Mouse (Mus musculus) ovary, postnatal 36 days (tissue): ENCODE data around the gene 2310061I04Rik.
A peak's percentile ranks its signal among the peaks of the same experiment; 100 is the strongest.
"Not testable (repeated sequence)": the region's sequence is repeated elsewhere in the genome, so short reads cannot be mapped to it uniquely, and the experiment has no call there.

ENCODE experiments used
- DNase-seq: peaks from one replicate; pipeline ENCODE4 v3.0.0; 2022; ENCODE audit warnings: low spot score, mixed read lengths

Gene 2310061I04Rik

DNA sequence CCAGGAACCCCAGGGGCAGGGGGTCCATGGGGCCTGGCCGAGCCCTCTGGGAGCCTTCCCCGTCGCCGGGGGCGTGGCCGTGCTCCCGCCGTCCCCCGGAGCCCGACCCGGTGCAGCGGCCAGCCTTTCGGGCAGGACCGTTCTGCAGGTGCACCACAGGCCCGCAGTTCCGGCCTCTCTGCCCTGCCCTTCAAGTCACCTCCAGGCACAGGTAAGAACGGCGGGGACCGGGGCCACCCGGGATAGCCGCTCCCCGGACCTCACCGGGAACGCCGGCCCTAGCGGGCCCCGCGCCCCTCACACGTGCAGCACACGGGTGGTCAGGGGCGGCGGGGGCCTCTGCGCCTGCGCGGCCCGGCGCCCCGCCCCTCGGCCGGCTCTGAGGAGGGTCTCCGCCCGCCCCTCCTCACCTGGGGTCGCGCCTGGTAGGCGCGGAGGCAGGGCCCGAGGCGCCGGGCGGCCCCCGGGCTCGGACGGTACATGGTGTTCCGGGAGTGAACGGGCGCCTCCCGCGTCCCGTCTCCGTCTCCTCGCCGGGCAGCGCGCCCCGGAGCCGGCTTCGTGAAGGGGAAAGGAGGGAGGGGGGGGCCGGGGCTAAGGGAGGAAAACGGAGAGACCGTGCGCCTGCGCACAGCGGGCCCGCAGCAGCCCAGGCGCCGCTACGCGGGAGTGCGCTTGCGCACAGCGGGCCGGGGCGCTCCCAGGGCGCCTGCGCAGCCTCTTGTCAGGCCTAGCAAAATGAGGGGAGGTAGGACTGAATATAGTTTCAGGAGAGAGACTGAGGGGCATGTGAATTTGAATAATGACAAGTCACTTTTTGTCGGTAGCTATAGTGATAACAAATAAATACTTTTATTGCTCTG, at the start of gene 2310061I04Rik:
Gene 2310061I04Rik (minus strand): TSS at position 651 of the 863 bp plus-strand sequence.
- peak; percentile 93 for DNase-seq

GRCm38 (mm10) chr17:35939941-35940340, 42.7 kb upstream of the 2310061I04Rik start:
- no peak for DNase-seq

- DNase-seq, result no peak
Observed at GRCm38 (mm10) chr17:35939108-35939507, 41.9 kb upstream of the 2310061I04Rik start.

- DNase-seq, result no peak
Observed at GRCm38 (mm10) chr17:35937700-35938348, 40.6 kb upstream of the 2310061I04Rik start.

DNA sequence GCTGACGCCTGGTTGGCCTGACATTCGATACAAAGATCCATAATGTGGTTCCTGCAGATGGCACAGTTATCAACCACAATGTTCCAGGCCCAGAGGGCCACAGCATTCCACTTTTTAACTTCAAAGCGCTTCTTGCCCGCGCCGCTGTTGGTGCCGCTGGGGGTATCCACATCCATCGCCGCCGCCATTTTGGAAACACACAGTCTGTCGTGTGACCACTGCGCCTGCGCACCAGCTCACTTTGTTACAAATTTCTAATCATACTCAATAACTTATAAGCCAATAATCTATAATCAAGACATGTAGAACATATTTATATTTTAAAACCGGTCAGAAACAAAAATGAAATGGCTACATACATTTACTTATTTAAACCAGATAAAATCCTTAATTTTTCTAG, 38.5 kb upstream of the 2310061I04Rik start:
- not testable (repeated sequence) for DNase-seq

GRCm38 (mm10) chr17:35932608-35933007, 35.4 kb upstream of the 2310061I04Rik start:
- DNase-seq, result no peak

GRCm38 (mm10) chr17:35930627-35931026, 33.4 kb upstream of the 2310061I04Rik start:
- DNase-seq, result no peak

- no peak for DNase-seq
Observed at GRCm38 (mm10) chr17:35929534-35929933, 32.3 kb upstream of the 2310061I04Rik start.

- DNase-seq, result no peak
Observed at GRCm38 (mm10) chr17:35927471-35927870, 30.2 kb upstream of the 2310061I04Rik start.

GRCm38 (mm10) chr17:35923281-35923680, 26.1 kb upstream of the 2310061I04Rik start:
- no peak for DNase-seq

- DNase-seq, result no peak
Observed at GRCm38 (mm10) chr17:35922566-35922965, 25.3 kb upstream of the 2310061I04Rik start.

DNA sequence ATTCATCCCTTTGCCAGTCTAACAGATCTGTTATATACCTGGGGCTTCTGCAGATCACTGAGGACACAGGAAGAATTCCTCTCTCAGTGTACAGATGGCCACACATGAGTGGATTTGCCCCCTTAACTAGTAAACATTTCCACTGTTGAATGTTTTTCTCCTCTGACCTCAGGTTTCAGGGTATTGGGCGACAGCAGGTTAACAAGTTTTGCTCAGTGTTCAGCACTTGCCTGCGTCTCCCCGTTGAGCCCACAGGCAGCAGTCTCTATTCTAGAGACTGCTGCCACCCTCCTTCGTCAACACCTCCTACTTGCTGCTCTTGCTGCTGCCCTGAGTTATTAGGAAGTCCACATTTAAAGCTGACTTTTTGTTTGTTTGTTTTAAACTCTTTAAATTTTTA, 24.5 kb upstream of the 2310061I04Rik start:
- no peak for DNase-seq

GRCm38 (mm10) chr17:35920862-35921562, 23.8 kb upstream of the 2310061I04Rik start:
- no peak for DNase-seq

GRCm38 (mm10) chr17:35920384-35920783, 23.2 kb upstream of the 2310061I04Rik start:
- no peak for DNase-seq

DNA sequence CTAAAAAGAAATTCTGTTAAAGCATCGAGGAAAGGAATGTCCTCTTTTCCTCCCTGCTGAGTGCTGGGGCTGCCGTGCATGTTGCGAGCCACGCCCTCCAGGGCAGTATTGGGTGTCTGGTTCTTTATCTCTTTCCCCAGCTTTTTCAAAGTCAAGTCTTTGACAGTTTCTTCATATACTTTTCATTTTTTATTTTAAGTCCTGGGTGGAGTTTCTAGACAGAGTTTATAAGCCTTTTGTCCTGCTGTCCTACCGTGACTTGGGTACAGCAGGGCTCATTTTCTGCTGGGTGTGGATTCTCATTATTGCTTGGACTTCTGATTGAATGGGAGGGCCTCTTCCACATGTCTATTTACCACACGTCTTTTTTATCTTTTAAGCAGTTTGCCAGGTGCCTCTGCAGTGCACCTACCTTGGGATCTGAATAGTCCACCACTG, 22.7 kb upstream of the 2310061I04Rik start:
- no peak for DNase-seq

DNA sequence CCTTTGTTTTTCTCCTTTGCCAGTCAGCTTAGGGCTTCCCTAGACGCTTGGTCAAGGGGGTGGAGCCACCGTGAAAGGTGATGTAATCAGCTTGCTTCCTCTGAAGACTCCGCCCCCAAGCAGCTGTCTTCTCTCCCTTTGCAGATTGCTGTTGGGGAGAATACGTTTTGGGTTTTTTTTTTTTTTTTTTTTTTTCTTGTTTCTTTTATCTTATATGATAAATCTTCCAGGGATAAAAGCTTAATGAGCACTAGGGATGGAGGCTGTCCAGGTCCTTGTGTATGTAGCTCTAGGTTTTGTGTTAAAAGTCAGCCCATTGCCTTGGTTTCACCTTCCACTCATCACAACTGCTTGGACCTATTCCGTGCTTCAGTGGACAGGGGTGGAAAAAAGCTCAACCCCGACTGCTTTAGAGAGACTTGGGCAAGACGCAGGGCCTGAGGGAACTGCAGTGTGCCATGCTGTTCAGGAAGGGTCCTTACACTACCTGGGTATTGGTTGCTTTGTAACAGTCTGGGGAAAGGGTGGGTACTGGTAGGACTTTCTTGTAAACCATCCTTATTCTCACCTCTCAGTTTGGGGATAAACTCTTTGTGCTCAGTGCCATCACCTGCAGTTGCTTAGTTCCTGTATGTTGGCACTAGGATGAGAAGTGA, 22.0 kb upstream of the 2310061I04Rik start:
- peak; percentile 88 for DNase-seq

DNA sequence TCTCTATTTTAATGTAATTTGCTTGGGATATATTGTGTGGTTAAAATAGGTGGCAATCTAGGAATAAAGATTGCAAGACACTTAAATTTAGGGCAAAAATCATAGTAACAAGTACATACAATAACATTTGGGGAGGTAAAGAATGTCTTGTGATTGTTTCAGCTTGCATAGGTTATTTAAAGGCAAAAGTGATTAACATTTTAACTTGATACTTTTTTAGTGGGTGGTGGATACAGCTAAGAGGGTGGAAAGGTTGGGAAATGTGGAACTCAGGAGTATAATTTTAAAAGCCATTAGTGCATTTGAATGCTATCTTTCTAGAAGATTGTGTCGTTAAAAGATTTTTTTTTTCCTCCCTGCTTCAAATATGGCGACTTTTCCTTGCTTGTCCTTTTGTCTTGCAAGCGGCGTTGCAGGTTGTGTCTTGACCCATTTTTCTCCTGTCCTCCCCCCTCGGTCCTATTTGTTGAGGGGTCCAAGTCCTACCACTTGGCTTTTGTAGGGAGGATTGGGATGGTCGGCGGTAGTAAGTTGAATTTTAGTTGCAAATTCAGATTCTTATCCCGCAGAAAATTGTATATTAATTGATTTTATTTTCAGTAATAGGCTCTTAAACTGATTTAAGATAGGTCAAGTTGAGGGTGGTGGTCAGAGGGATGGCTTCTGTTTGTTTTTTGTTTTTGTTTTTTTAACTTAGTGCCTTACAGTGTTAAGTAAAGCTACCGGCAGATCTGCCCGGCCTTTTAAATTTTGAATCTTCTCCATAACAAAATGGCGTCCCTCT, 21.2 kb upstream of the 2310061I04Rik start:
- no peak for DNase-seq

GRCm38 (mm10) chr17:35917463-35918251, 20.4 kb upstream of the 2310061I04Rik start:
- DNase-seq, result no peak

GRCm38 (mm10) chr17:35917143-35917462, 19.9 kb upstream of the 2310061I04Rik start:
- DNase-seq, result no peak

DNA sequence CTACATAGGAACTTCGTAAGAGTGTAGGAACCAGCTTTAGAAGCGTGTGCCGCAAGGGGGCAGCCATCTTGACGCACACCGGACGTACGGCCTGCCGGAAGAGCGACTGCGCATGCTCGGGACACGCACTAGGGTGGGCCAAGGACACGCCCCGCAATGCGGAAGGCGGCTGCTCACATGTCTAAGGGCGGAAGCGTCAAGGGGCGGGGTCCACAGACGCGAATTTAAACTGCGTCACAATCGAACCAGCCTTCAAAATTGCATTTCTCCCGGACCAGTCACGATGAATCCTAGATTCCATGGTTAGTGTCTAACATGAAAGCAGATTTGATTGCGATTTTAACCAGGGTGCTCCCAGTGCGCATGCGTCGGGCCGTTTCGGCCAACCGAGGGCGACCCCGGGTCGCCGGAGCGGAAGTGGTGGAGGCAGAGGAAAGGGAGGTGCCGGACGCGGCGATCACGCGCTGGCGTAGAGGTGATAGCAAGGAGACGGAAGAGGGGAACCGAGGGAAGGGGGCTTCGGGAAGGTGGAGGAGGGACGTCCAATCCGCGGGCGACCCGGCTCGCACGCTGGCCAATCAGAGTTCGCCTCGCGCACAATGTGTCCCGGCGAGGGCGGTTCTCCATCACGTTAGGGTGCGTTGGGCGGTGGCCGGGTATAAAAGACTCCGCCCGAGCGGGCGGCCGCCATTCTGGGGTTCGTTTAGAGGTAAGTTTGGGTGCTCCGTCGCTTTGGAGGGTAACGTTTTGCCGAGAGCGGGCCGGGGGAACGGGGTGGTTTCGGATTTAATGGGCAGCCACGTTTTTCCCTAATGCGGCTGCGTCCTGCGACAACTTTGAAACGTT, 19.3 kb upstream of the 2310061I04Rik start, which contains the start of the genes Mrps18b and Ppp1r10:
Gene Mrps18b (minus strand): TSS at position 93 of the 846 bp plus-strand sequence.
Gene Ppp1r10 (plus strand): TSS at position 138 of the 846 bp plus-strand sequence.
- peak; percentile 98 for DNase-seq
